Mouse (Mus musculus): ENCODE data around the gene Angptl3. TPM values are rescaled to one million over a fixed set of nuclear protein-coding genes. Genes with fewer than 3 reads are reported as not detected.

Gene Angptl3
- total RNA-seq, 2 experiments from 2014 or later = 26.0 to 61.7 TPM

Other genes with a start within 250 kb of the Angptl3 start
- gene Kank4, start 213.4 kb upstream of the Angptl3 start, total RNA-seq (2021) = 1 to 10 TPM; 3.0 TPM
- not detected for gene I0C0044D17Rik, start 207.1 kb upstream of the Angptl3 start, total RNA-seq (2021)
- 10 to 100 TPM; 37.8 to 42.9 TPM for gene Usp1, start 107.1 kb upstream of the Angptl3 start, total RNA-seq (2021)
- 10 to 100 TPM; 34.5 to 48.6 TPM for gene Dock7, start 90.0 kb downstream of the Angptl3 start, total RNA-seq (2021)
- 10 to 100 TPM; 11.6 to 12.8 TPM for gene Atg4c, start 163.0 kb downstream of the Angptl3 start, total RNA-seq (2021)

All from adrenal gland, postnatal 10 days (tissue).